Mouse (Mus musculus): ENCODE data around the gene Cacna1a.

DNA sequence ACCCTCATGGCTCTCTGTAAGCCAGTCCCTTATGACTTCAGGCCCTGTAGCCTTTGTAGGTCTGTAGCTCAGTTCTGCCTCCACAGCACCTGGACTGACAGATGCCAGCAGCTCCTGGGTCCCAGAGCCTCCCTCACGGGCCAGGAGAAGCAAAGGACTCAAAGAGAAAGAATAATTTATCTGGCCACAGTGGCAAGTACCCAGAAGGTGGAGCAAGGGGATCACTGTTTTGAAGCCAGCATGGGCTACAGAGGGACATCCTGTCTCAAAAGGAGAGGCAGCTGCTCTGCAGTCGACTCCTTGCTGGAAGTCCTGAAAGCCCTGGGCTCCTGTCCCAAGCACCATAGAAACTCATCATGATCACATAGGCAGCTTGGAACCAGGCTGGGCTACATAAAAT lies 198.0 kb downstream of the Cacna1a start:
- no peak for TF ChIP-seq CTCF (IDR thresholded peaks at IDR 0.05; ENCODE audit: borderline replicate concordance, extremely low read depth, insufficient read depth, insufficient read length)
- no peak for TF ChIP-seq POLR2A (IDR thresholded peaks at IDR 0.05; ENCODE audit: borderline replicate concordance, extremely low read depth, insufficient read depth, insufficient read length, poor library complexity, severe bottlenecking)
